Mouse (Mus musculus): ENCODE data around the gene Ephb2.

DNA sequence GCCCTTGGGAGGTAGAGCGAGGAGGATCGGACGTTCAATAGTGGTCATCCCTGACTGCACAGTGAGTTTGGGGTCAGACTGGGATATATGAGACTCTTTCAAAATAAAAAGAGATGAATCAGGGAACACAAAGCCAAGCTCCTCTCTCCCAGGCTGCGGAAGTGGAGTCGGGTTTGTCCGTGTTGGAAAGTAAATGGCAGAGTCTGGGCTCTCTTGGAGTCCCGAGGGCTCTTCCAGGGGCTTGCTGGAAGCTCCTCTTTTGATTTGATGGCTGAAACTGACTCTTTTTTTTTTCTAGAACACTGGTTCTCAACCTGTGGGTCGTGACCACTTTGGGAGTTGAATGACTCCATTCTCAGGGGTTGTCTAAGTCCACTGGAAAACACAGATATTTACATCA, 185.5 kb downstream of the Ephb2 start:
- TF ChIP-seq TAL1 (conservative IDR thresholded peaks at IDR 0.05; ENCODE audit: low read depth, low read length) (no peak), CTCF (IDR thresholded peaks at IDR 0.05; ENCODE audit: low read depth, low read length) (no peak), GATA1 (IDR thresholded peaks at IDR 0.05; ENCODE audit: borderline replicate concordance, low read length) (no peak)
